Mouse (Mus musculus) T-helper 17 cell (primary cell): ENCODE data around the gene Vmn2r95.

Source experiments
- in situ Hi-C, 2 experiments: fragments of 300-600 bp; cut with MboI, MseI; formaldehyde crosslinking; loops; 1 replicate in 1 of 2; 2 replicates in 1 of 2; pipeline ENCODE4 v1.15.1; 2025; ENCODE audit warnings: high pct_unique_total_duplicates in 2 of 2

Vmn2r95 gene

GRCm38 (mm10) chr17:18423778-18424177, at the start of gene Vmn2r95:
Vmn2r95 (plus strand) TSS chr17:18424078.
- in situ Hi-C loops = no loop called here

GRCm38 (mm10) chr17:18455619-18456140, 31.8 kb downstream of the Vmn2r95 start:
- in situ Hi-C loops = loop anchor here in 1 of 2 experiments (10.0 kb wide), 1 partner anchor 489 kb away; no protein-coding TSS in a partner anchor

- in situ Hi-C loops = loop anchor here in 1 of 2 experiments (10.0 kb wide), 1 partner anchor 487 kb away; no protein-coding TSS in a partner anchor
Observed at GRCm38 (mm10) chr17:18458126-18458634, 34.3 kb downstream of the Vmn2r95 start.

GRCm38 (mm10) chr17:18462695-18463094, 38.8 kb downstream of the Vmn2r95 start:
- in situ Hi-C loops = no loop called here

GRCm38 (mm10) chr17:18479885-18480284, 56.0 kb downstream of the Vmn2r95 start:
- in situ Hi-C loops = no loop called here
